Mouse (Mus musculus) CH12.LX (cell line): Measurements from ENCODE around the gene Hormad1. TPM values are rescaled to one million over a fixed set of nuclear protein-coding genes. Genes with fewer than 3 reads are reported as not detected.

Experiments
- DNase-seq: peaks from one replicate; pipeline ENCODE4 v3.0.0-alpha.2; 2013; ENCODE audit errors: extremely low read depth
- H3K27ac ChIP-seq: 2 replicates; pipeline ENCODE4 v1.5.1; 2012; ENCODE audit warnings: low read depth, mild to moderate bottlenecking, control low read depth, moderate library complexity; ENCODE audit not compliant: insufficient read depth
- H3K27me3 ChIP-seq: replicated peaks from 2 replicates; pipeline ENCODE3; 2012; ENCODE audit warnings: inconsistent platforms
- H3K36me3 ChIP-seq, 2 experiments: replicated peaks in 1 of 2; 2 replicates each; pipeline versions ENCODE3 to v1.6.1; 2012; ENCODE audit warnings: inconsistent platforms in 1 of 2, low read length in 1 of 2, mild to moderate bottlenecking in 1 of 2, mixed read lengths in 1 of 2, moderate library complexity in 1 of 2; ENCODE audit not compliant: control insufficient read depth in 1 of 2, insufficient read depth in 1 of 2
- H3K4me1 ChIP-seq, 2 experiments: 2 replicates each; pipeline ENCODE4 v1.6.1; 2012; ENCODE audit warnings: inconsistent platforms in 1 of 2, moderate library complexity in 1 of 2; ENCODE audit not compliant: insufficient read depth in 2 of 2, control insufficient read depth in 1 of 2
- H3K4me2 ChIP-seq: 2 replicates; pipeline ENCODE4 v1.6.1; 2012; ENCODE audit warnings: low read depth, mild to moderate bottlenecking, control low read depth; ENCODE audit not compliant: poor library complexity, insufficient read depth, severe bottlenecking
- H3K4me3 ChIP-seq, 3 experiments: fragments of 150-350 bp in 1 of 3; sonication (generic) in 1 of 3; replicated peaks in 1 of 3; 2 replicates each; pipeline versions ENCODE3 to v1.5.1; 2011 to 2012; ENCODE audit warnings: low read depth in 2 of 3, low read length in 2 of 3, mild to moderate bottlenecking in 2 of 3, moderate library complexity in 2 of 3, control low read depth in 1 of 3, improper control_type of control experiment in 1 of 3, inconsistent platforms in 1 of 3, mixed read lengths in 1 of 3; ENCODE audit not compliant: poor library complexity in 1 of 3
- H3K79me2 ChIP-seq: replicated peaks from 2 replicates; pipeline ENCODE4 v1.6.1; 2012; ENCODE audit warnings: mild to moderate bottlenecking, moderate library complexity; ENCODE audit not compliant: control insufficient read depth, poor library complexity, insufficient read depth, severe bottlenecking; ENCODE audit errors: extremely low read depth
- H3K9ac ChIP-seq: 2 replicates; pipeline ENCODE4 v1.6.1; 2012; ENCODE audit warnings: low read depth, mild to moderate bottlenecking, control low read depth, moderate library complexity; ENCODE audit not compliant: insufficient read depth
- H3K9me3 ChIP-seq: replicated peaks from 2 replicates; pipeline ENCODE3; 2012; ENCODE audit warnings: low read length, inconsistent platforms, mixed read lengths
- BHLHE40 ChIP-seq: IDR thresholded peaks from 2 replicates; pipeline ENCODE4 v1.6.1; 2011; ENCODE audit warnings: mild to moderate bottlenecking, low read depth, low read length, improper control_type of control experiment
- CHD2 ChIP-seq: IDR thresholded peaks from 2 replicates; pipeline ENCODE4 v1.6.1; 2011; ENCODE audit warnings: low read length, improper control_type of control experiment
- CTCF ChIP-seq, 2 experiments: IDR thresholded peaks in 1 of 2; conservative IDR thresholded peaks in 1 of 2; 2 replicates each; pipeline ENCODE4 v1.5.1; 2011 to 2012; ENCODE audit warnings: low read depth in 2 of 2, low read length in 2 of 2, improper control_type of control experiment in 1 of 2, inconsistent platforms in 1 of 2, mild to moderate bottlenecking in 1 of 2, moderate library complexity in 1 of 2
- ELF1 ChIP-seq: IDR thresholded peaks from 2 replicates; pipeline ENCODE4 v1.6.1; 2014; ENCODE audit warnings: low read depth, mild to moderate bottlenecking, inconsistent platforms, low read length, improper control_type of control experiment
- EP300 ChIP-seq: IDR thresholded peaks from 2 replicates; pipeline ENCODE4 v1.6.1; 2011; ENCODE audit warnings: low read length, improper control_type of control experiment
- ETS1 ChIP-seq: conservative IDR thresholded peaks from 2 replicates; pipeline ENCODE4 v1.6.1; 2012; ENCODE audit warnings: low read depth, mild to moderate bottlenecking, inconsistent platforms, low read length, improper control_type of control experiment, moderate library complexity
- GABPA ChIP-seq: IDR thresholded peaks from 2 replicates; pipeline ENCODE4 v1.6.1; 2012; ENCODE audit warnings: low read depth, low read length, improper control_type of control experiment, inconsistent platforms; ENCODE audit not compliant: insufficient replicate concordance
- HCFC1 ChIP-seq: IDR thresholded peaks from 2 replicates; pipeline ENCODE4 v1.6.1; 2012; ENCODE audit warnings: low read depth, mild to moderate bottlenecking, inconsistent platforms, low read length, improper control_type of control experiment
- IRF4 ChIP-seq: IDR thresholded peaks from 2 replicates; pipeline ENCODE4 v1.6.1; 2014; ENCODE audit warnings: low read depth, mild to moderate bottlenecking, inconsistent platforms, low read length, improper control_type of control experiment
- JUN ChIP-seq: IDR thresholded peaks from 2 replicates; pipeline ENCODE4 v1.6.1; 2011; ENCODE audit warnings: low read depth, mild to moderate bottlenecking, low read length, improper control_type of control experiment, moderate library complexity; ENCODE audit not compliant: insufficient read depth
- KAT2A ChIP-seq: IDR thresholded peaks from 2 replicates; pipeline ENCODE4 v1.6.1; 2012; ENCODE audit warnings: low read length, improper control_type of control experiment, inconsistent platforms; ENCODE audit not compliant: insufficient replicate concordance
- MAFK ChIP-seq: IDR thresholded peaks from 2 replicates; pipeline ENCODE4 v1.6.1; 2011; ENCODE audit warnings: low read length, improper control_type of control experiment; ENCODE audit not compliant: insufficient replicate concordance
- MAX ChIP-seq: IDR thresholded peaks from 2 replicates; pipeline ENCODE4 v1.6.1; 2011; ENCODE audit warnings: low read length, improper control_type of control experiment
- MAZ ChIP-seq: IDR thresholded peaks from 2 replicates; pipeline ENCODE4 v1.6.1; 2012; ENCODE audit warnings: low read depth, mild to moderate bottlenecking, inconsistent platforms, low read length, improper control_type of control experiment, moderate library complexity
- MEF2A ChIP-seq: IDR thresholded peaks from 2 replicates; pipeline ENCODE4 v1.6.1; 2014; ENCODE audit warnings: low read depth, mild to moderate bottlenecking, inconsistent platforms, low read length, improper control_type of control experiment, borderline replicate concordance
- MXI1 ChIP-seq: IDR thresholded peaks from 2 replicates; pipeline ENCODE4 v1.6.1; 2011; ENCODE audit warnings: mild to moderate bottlenecking, low read depth, low read length, improper control_type of control experiment
- MYC ChIP-seq: IDR thresholded peaks from 2 replicates; pipeline ENCODE4 v1.6.1; 2011; ENCODE audit warnings: low read depth, mild to moderate bottlenecking, improper control_type of control experiment, low read length
- NELFE ChIP-seq: IDR thresholded peaks from 2 replicates; pipeline ENCODE4 v1.6.1; 2011; ENCODE audit warnings: low read depth, low read length, improper control_type of control experiment
- NRF1 ChIP-seq: IDR thresholded peaks from 2 replicates; pipeline ENCODE4 v1.6.1; 2014; ENCODE audit warnings: low read depth, mild to moderate bottlenecking, inconsistent platforms, low read length, improper control_type of control experiment, moderate library complexity
- POLR2A ChIP-seq: IDR thresholded peaks from 2 replicates; pipeline ENCODE4 v1.6.1; 2011; ENCODE audit warnings: low read depth, mild to moderate bottlenecking, improper control_type of control experiment, low read length
- POLR2AphosphoS2 ChIP-seq: IDR thresholded peaks from 2 replicates; pipeline ENCODE4 v1.6.1; 2011; ENCODE audit warnings: low read depth, low read length, improper control_type of control experiment
- RAD21 ChIP-seq: IDR thresholded peaks from 2 replicates; pipeline ENCODE4 v1.6.1; 2011; ENCODE audit warnings: low read depth, mild to moderate bottlenecking, low read length, improper control_type of control experiment, moderate library complexity
- SIN3A ChIP-seq: IDR thresholded peaks from 2 replicates; pipeline ENCODE4 v1.6.1; 2012; ENCODE audit warnings: low read length, improper control_type of control experiment, inconsistent platforms
- SMC3 ChIP-seq: IDR thresholded peaks from 2 replicates; pipeline ENCODE4 v1.6.1; 2011; ENCODE audit warnings: low read depth, low read length, improper control_type of control experiment
- TBP ChIP-seq: conservative IDR thresholded peaks from 2 replicates; pipeline ENCODE4 v1.6.1; 2011; ENCODE audit warnings: low read depth, low read length, improper control_type of control experiment
- USF1 ChIP-seq: IDR thresholded peaks from 2 replicates; pipeline ENCODE4 v1.6.1; 2014; ENCODE audit warnings: low read depth, mild to moderate bottlenecking, inconsistent platforms, low read length, improper control_type of control experiment
- USF2 ChIP-seq: conservative IDR thresholded peaks from 2 replicates; pipeline ENCODE4 v1.6.1; 2011; ENCODE audit warnings: low read depth, low read length, improper control_type of control experiment
- ZC3H11A ChIP-seq: IDR thresholded peaks from 2 replicates; pipeline ENCODE4 v1.6.1; 2012; ENCODE audit warnings: low read depth, mild to moderate bottlenecking, inconsistent platforms, low read length, improper control_type of control experiment
- ZMIZ1 ChIP-seq: IDR thresholded peaks from 2 replicates; pipeline ENCODE4 v1.6.1; 2012; ENCODE audit warnings: low read depth, mild to moderate bottlenecking, inconsistent platforms, low read length, improper control_type of control experiment
- dilution Hi-C: fragments of 300-500 bp; cut with MboI; formaldehyde crosslinking; loops from 2 replicates; pipeline ENCODE4 v1.14.3; 2020; ENCODE audit warnings: low sequenced_read_pairs; ENCODE audit not compliant: extremely low pct_unique_long_range_greater_than_20kb, extremely low pct_ligation_motif_present
- in situ Hi-C: fragments of 300-500 bp; cut with MboI; formaldehyde crosslinking; loops from 3 replicates; pipeline ENCODE4 v1.14.3; 2019; ENCODE audit warnings: low sequenced_read_pairs, low pct_ligation_motif_present, low pct_unique_long_range_greater_than_20kb, mixed read lengths
- polyA plus RNA-seq: library from polyadenylated mRNA; unstranded; fragments of >175 nt; gene quantifications from 2 replicates; pipeline ENCODE4 v1.2.1, GENCODE M21; 2012; ENCODE audit warnings: low read depth; ENCODE audit not compliant: insufficient read length
- total RNA-seq, 2 experiments: library from RNA; depleted of rRNA; stranded (reverse); fragments of 300-350 nt in 1 of 2; fragments of >200 nt in 1 of 2; gene quantifications; 2 replicates each; pipeline ENCODE4 v1.2.3; 2012 to 2014

The Hormad1 gene
- total and polyA plus RNA-seq, 3 experiments, result not detected

GRCm38 (mm10) chr3:95587754-95588603, 28.5 kb downstream of the Hormad1 start:
- Histone ChIP-seq H3K9ac (peak overlapping the region; percentile 82), H3K27ac (peak overlapping the region; percentile 73), H3K9me3 (no peaks in the 10 kb centered on the region), H3K27me3 (no peaks in the 10 kb centered on the region), H3K79me2 (peaks cover 14% of the 10 kb centered on the region), H3K4me1 (peaks cover 0 to 9% of the 10 kb centered on the region in 2 experiments; a peak in 2 of 4 replicates), H3K4me3 (peak overlapping the region; percentile 66 to 84 (median 66)), H3K36me3 (peaks cover 7 to 20% of the 10 kb centered on the region in 2 experiments), H3K4me2 (peak overlapping the region; percentile 86)
- dilution Hi-C loops (no loop called here), in situ Hi-C loops (no loop called here)
- TF ChIP-seq MYC, result peak; percentile 37; the same call in 1 of the 2 replicates
- TF ChIP-seq TBP, result 0 out of 2 replicates have a peak, but pooled peaks have one; percentile 62
- TF ChIP-seq GABPA, result no peak
- TF ChIP-seq IRF4, result 0 out of 2 replicates have a peak, but pooled peaks have one; percentile 2
- no peak for DNase-seq

- peaks cover 0 to 9% of the 10 kb centered on the region in 2 experiments; a peak in 2 of 4 replicates for H3K4me1 ChIP-seq
- H3K9me3 ChIP-seq, result no peaks in the 10 kb centered on the region
- dilution Hi-C loops (no loop called here), in situ Hi-C loops (no loop called here)
- H3K36me3 ChIP-seq, result peaks cover 7 to 21% of the 10 kb centered on the region in 2 experiments
- peak; percentile 98 for DNase-seq
- peak within 1 kb of the TSS; percentile 82 for H3K9ac ChIP-seq
- peaks cover 14% of the 10 kb centered on the region for H3K79me2 ChIP-seq
- no peaks in the 10 kb centered on the region for H3K27me3 ChIP-seq
- H3K4me2 ChIP-seq, result peak within 1 kb of the TSS; percentile 86
- H3K27ac ChIP-seq, result peak within 1 kb of the TSS; percentile 73
- H3K4me3 ChIP-seq, result peak within 1 kb of the TSS; percentile 75 to 100 (median 84)
- TF ChIP-seq EP300 (no peak), MEF2A (peak; percentile 10; the same call in 1 of the 2 replicates), POLR2A (peak; percentile 63), USF1 (no peak), MAX (peak; percentile 69; the same call in 1 of the 2 replicates), CHD2 (peak; percentile 94), ELF1 (peak; percentile 73), USF2 (no peak), MYC (no peak; the same call in 1 of the 2 replicates), HCFC1 (peak; percentile 76), RAD21 (no peak), JUN (no peak), CTCF (conservative IDR thresholded peaks at IDR 0.05 in 1 of 2, IDR thresholded peaks at IDR 0.05 in 1 of 2; ENCODE audit: low read depth in 2 of 2, low read length in 2 of 2) (no peak), NELFE (peak; percentile 51; the same call in 1 of the 2 replicates), MAZ (no peak), IRF4 (no peak), ZMIZ1 (peak; percentile 61; the same call in 1 of the 2 replicates), KAT2A (no peak), MAFK (no peak), SIN3A (peak; percentile 73; the same call in 1 of the 2 replicates), BHLHE40 (no peak), TBP (peak; percentile 83; the same call in 1 of the 2 replicates), POLR2AphosphoS2 (peak; percentile 56; the same call in 1 of the 2 replicates), MXI1 (peak; percentile 58; the same call in 1 of the 2 replicates), ZC3H11A (no peak), GABPA (no peak), ETS1 (no peak), SMC3 (no peak), NRF1 (peak; percentile 33; the same call in 1 of the 2 replicates)
Observed at GRCm38 (mm10) chr3:95588604-95589086, 29.2 kb downstream of the Hormad1 start, which contains the start of gene Golph3l. Gene Golph3l, plus strand, starts transcription at chr3:95588934.
